Mouse (Mus musculus): ENCODE data around the gene Vps53.

Vps53 gene

DNA sequence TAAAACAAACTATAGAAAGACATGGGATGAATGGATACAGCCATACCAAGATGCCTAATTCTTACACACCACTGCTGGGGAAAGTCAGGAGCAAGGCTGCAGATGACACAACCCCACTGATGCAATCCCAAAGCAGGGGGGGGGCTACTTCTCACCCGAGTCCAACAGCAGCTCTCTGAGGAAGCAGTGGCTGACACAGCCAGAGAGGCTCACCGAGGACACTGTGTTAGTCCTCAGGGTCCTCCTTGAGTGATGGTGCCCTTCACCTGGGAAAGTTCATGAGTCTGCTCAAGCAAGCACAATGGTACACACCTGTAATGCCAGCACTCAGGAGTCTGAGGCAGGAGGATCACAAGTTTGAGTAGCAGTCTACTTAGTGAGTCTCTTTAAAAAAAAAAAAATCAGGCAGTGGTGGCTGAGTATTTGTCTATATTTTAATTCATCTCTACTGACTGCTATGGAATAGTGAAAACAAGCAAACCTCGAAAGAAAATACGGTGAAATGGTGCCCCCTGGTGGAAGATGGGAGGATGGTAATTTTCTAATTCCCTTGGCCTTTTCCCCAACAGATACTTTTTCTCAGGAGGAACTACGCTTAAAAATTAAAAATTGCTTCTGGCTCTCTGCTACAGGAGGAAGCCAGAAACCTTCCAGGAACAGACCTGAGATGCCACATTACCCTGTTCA, 12.2 kb downstream of the Vps53 start:
- DNase-seq, result peak; percentile 71

DNA sequence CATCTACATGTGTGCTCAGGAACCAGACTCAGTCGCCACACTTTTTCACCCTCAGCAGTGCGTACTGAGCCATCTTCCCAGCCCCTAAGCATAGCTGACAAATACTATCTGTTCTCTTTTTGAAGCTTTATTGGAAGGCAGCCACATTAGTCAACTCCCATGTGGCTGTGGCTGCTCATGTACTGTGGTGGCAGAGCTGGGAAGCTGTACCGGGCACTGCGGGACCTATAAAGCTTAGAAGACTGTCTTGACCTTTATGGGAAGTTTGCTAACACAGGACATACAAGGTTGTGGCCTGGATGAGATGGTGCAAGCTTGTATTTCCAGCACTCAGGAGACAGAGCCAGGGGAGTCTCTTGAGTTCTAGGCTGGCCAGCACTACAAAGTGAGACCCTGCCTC, 12.8 kb downstream of the Vps53 start:
- no peak for DNase-seq

DNA sequence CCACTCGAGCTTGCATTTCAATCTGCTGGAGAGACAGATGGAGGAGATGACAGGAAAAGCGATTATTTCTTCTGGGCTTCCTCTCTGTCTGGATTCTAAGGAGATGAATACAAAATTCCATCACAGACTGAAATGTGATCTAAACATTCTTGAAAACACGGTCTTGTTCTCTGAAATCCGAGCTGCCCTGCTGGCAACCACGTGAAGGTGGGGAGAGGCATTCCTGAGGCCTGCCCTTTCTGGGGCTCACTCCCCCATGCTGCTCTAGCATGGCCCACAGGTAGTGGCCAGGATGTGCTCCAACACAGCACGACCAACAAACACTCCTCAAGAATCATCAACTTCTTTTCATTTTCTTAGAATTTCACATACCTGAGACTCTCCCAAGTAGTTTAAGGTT, 19.2 kb downstream of the Vps53 start:
- no peak for DNase-seq

DNA sequence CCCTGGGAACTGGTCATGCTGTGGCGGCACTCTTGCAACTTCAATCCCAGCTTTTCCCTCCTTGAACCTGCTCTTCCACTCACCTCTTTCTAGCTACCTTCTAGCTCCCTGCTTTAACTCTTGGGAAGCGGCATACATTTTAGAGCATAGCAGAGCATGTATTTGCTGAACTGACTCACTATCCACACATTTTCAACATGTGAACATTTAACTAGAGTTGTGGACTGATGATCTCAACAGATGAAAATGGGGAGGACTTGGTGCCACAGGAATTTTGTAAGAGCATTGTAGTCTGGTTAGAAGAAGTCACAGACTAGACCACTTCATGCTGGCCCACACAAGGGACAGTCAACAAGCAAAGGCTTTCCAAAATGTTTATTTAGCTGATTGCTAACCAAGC, 21.1 kb downstream of the Vps53 start:
- no peak for DNase-seq

DNA sequence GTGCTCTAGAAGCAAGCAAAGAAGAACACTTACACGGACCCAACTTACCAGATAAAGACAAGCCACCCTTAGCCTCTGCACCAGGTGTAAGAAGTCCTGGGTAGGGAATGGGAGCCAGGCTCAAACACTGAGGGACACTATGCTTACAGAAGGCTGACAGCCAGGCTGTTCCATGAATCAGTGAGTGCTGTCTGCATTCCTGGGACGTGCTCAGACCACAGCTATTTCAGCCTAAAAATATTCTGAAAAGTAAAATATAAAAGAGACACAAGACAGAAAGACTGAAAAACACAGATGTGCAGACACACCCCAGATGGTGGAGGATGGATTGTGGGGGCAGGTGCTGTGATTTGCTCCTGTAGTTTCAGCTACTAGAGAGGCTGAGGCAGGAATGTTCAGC, 24.6 kb downstream of the Vps53 start:
- DNase-seq, result no peak

DNA sequence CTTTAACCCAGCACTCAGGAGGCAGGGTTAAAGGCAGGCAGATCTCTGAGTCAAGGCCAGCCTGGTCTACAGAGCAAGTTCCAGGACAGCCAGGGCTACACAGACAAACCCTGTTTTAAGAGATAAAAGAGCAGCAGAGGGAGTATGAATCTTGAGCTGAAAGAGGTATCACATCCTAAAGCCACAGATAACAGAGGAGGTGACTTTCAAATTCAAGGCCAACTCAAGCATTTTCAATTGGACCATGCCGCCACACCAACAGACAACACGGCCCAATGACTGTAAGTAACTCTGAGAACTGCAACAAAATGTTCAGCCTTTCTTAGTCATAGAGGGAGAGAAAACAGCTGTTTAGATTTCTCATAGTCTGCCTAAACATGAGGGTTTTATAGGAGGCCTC, 25.2 kb downstream of the Vps53 start:
- DNase-seq, result no peak

DNA sequence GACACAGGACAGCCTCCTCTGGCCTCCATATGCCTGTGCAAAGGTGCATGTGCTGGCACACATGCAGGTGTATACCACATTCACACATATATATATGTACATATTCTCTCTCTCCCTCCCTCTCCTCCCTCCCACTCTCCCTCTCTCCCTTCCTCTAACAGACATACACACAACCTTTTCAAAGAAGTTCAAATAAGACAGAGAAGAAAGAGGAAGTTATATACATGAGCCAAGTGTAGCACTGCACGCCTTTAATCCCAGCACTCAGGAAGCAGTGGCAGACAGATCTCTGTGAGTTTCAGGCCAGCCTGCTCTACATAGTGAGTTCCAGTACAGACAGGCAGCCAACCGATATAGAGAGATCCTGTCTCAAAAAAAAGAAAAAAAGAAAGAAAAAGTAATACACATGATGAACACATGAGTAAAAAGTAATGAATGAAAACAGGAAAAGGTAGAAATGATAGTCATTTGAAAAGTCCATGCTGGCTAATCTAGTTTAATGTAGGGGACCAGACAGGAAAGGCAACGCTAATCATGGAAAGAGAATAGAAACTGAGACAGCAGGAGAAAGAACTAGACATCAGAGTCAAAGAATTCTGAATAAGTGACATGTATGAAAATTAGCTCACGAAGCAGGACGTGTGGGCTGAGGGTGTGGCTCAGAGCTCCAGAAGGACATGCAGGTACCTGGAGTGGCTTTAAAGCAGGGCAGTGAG, 26.1 kb downstream of the Vps53 start:
- DNase-seq, result no peak

DNA sequence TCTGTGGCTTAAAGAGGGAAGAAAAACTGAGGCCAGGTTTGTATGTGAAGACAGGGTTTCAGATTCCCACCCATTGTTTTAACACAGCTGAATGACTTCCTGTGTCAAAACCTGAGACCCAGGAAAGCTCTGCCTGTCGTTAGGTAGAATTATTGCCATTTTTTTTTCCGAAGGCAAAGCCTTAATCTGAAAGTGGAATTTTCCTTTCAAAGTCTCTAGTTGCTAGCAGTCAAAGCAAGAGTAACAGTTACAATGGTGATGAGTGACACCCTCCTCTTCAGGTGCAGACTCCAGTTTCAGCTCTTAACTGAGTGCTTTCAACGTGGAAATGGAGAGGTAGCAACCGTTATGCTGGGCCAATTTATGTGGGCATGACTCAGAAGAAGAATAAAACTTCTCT, 28.5 kb downstream of the Vps53 start:
- DNase-seq, result no peak

DNA sequence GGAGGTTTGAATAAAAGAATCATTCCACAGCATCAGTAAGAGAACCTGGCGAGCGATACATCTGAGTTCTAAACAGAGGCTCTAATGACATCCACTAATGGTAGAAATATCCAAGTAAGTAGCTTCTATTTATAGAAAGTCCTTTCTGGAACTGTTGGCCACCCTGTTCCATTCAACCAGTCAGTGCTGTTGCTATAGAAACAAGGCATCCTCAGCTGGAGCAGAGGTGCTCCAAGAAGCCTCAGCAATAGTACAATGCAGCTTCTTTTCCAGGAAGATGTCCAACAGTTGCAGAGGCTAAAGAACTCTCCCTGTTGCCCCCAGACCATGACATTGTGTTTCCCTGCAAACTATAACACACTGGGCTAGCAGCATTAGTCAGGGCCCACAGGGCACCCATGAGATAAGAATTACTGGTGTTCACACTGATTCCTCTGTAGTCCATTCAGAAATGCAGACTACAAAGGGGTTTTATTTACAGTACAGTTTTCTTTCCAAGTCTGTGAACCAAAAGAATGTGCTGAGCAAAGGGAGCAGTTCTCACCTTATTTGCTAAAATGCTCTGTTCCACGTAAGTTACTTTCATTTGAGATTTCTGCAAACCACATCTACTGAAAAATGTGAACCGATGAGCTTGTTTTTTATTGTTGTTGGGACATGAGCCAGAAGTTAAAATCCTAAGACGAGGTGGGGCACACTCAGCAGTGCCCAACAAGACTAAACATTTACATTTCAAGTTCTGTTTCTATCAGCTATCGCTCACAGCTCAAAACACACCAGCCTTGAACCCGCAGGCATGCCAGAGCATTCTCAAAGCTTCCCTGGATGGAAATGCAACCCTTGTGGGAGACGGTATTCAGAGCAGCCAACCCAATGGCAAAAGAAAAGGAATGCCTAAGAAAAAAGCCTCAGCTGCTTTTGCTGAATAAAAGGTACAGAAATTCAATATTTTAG, 31.1 kb downstream of the Vps53 start:
- peak; percentile 30 for DNase-seq

DNA sequence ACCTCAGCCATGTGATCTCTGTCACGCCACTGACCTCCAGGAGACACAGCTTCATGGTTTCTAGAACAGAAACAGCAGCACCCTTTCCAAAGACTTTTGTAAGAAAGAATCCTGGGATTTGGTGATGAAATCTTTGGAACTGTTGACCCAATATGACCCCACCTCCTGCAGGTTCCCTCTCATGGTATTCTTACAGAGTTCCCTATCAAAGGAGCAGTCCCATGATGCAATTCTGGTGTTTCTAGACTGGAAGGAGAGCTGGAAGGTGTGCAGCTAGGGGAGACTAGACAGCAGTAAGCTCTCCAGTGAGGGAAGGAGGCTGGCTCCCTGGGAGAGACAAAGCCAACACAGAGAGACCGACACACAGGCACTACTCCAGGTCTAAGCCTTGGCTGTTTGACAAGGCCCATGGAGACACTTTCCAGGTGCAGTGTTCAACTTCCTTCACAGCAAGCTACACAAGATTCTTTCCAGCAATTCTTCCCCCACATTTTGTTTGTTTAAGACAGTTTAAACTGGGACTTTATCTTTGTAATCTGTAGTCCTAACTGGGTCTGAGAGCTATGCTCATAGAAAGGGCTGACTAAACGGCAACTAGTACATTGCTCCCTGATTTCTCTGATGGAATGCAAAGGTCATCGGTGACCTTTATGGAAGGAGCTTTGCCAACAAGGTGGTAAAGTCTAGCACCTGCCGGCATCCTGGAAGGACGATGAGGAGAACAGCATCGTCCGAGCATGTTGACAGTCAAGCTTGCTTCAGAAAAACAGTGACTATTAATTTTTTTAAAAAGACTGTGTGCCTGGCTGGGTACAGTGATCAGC, 33.0 kb downstream of the Vps53 start:
- DNase-seq, result no peak

DNA sequence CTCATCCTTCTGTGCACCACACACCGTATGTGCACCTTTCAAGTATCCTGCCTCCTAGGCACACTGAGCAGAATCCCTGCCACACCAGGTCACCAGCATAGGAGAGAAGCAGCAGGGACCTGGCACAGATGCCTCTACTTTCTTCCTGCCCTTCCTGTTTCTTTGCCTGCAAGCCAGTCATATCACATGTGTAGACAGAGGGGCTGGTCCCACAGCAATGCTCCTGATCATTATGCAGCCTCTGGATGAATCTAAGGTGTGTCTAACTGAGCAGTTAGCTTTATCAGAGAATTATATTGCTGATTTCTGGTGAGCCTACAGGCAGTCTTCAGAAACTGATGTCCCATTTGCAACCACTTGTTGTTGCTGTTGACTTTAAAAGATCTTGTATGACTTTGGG, 34.3 kb downstream of the Vps53 start:
- DNase-seq, result no peak

DNA sequence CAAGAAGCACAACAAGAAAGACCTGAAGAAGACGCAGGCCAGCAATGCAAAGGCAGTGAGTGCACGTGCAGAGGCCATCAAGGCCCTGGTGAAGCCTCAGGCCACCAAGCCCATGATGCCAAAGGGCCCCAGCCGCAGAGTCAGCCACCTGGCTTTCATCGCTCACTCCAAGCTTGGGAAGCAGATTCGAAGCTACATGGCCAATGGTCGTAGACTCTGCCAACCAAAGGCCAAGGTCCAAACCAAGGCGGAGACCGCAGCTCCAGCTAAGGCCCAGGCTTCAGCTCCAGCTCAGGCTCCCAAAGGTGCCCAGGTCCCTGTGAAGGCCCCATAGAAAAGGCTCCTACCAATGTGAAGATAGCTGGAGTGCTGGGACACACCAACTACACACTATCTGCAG, 35.1 kb downstream of the Vps53 start:
- DNase-seq, result no peak

DNA sequence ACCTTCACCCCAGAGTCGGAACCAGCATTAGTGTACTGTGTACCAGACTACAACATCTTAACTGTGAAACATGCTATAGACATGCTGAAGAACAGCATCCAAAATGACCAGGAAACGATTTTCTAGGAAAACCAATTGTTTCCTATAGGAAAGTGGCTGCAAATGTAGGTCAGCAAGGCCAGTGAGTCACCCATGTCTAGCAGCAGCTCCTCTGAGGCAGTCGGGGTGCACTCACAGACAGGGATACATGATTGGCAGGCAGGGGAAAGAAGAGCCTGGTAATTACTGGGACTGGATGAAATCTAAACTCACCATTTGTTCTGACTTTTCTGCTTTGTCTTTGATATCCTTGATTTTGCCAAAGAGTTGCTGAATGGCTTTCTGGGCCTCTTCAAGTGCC, 41.5 kb downstream of the Vps53 start:
- no peak for DNase-seq

DNA sequence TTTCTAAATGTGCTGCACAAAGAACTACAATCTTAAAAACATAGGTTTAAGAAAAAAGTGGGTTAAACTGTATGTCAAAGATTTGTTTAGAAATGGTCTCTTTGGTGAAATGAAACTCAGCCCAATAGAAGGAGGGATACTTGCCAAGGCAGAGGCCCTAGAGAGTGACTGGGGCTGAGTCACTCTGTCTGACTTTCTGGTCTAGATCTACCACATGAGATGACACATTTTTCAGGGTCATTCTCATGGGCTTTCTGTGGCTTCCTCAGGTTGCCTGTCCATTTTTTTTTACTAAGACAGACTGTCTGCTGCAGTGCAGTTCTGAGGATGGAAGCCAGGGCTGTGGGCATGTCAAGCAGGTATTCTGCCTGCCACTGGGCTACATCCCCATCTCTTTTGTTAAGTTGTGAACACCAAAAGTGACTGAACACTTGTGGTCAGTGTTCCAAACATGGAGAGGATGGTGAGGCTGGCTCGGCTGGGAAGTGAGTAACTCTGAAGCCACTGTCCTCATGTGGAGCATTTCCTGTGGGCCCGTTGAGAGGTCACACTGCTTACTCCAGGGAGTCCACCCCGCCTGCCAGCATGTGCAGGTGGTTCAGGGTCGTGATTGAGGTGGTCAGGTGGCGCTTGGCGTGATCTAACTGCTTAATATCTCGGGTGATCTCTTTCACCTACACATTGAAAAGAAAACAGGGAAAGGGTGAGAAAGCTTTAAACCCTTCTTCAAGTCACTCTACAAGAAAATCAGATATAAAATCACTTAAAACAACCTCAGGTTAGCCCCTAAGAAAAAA, 43.6 kb downstream of the Vps53 start:
- no peak for DNase-seq

DNA sequence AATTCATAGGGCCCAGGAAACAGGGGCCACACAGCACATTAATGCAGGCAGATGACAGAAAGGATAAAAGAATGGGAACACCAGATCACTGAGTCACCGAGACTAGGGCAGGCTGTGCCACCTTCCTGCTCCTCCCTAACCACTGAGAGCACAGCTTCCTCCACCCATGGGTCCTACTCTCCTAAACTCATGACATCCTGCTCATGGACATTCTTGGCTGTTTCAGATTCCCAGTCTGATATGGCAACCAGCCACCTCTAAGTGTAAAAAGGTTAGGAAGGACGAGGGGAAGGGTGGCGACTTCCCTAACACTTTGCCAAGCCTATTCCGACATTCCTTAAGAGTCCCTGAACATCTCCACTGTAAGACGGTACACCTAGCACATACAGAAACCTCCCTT, 48.6 kb downstream of the Vps53 start:
- no peak for DNase-seq

DNA sequence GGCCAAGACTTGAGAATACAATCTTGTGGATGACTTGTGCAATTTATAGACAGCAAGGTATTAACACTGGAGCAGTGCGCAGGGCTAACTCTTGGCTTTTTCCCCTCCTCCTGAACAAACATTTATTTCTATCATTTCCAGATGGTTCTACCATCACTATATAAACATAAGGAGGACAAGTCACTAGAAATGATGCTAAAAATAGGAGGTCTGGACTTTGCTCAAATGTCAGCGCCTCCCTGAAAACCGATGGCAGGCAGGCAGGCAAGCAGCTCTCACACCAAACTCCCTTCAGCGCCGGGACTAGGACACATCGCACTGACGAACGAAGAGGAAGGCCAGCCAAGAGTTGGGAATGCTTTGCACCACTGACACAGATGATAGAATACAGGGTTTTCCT, 54.1 kb downstream of the Vps53 start:
- DNase-seq, result no peak

DNA sequence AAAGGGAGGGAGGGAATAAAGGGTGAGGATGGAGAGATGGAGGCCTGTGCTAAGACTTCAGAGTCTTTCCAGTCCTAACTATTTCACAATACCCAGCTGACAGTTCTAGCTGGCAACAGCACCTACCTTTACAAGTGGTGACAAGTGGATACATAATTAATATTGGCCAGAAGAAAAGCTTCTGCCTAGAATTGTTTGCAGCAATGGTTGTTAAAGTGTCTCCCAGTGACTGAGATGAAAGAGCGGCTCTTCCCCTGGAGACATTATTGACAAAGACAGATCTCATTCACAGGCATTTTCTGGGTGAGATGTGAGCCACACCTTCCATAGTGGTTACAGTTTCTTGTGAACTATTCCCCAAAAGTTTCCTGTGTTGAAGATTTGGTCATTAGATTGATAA, 55.9 kb downstream of the Vps53 start:
- DNase-seq, result no peak

DNA sequence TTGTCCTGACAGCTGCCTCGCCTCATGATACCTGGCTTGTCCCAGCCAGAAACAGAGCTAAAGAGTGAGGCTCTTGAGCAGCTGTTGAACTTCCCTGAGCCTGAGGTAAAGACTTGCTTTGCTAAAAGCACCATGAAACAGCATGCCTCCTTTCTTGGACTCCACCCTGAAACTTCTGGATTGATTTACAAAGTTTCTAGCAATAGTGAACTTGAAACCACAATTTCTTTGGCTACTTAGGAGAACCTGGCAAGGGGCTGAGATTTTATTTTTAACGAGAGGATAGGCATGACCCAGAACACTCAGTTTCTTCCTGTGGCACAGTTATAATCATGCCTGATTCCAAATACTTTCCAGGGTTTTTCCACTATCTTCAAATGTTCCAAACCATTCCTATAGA, 56.9 kb downstream of the Vps53 start:
- DNase-seq, result no peak

DNA sequence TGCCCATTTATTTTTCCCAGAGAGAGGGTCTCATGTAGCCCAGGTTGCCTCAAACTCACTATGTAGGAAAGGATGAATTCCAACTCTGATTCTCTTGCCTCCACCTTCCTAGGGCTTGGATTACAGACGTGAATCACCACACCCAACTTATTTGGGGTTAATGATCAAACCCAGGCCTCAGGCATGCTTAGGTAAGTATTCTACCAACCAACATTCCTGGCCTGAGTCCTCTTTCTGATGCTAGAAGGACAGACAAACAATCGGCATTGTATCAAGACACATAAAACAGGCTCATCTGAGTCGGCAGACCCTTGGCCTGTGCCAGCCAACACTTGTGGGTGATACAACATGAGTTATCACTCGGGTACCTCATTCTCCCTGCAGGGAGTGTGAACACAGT, 58.4 kb downstream of the Vps53 start:
- no peak for DNase-seq

DNA sequence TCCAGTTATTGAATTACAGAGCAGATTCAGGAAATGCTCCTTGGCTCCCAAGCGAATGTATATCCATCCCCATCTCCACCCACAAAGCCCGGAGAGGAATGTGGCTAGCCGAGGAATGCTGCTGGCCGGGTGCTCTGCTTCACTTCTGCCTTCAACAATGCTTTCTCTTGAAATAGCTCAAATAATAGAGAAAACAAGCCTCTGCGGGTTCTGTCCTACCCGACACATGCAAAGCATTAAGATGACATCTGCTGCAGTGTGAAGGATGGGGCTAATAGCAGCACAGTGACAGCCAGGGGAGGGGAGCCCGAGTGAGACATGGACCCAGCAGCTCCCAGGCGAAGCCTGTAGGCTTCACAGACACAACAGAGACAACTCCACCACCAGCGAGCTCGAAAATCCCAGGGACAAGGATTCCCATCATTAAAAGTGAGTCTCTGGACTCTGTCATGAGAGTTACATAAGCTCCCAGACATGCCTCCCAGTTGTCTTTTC, 59.0 kb downstream of the Vps53 start:
- DNase-seq, result peak; percentile 26

DNA sequence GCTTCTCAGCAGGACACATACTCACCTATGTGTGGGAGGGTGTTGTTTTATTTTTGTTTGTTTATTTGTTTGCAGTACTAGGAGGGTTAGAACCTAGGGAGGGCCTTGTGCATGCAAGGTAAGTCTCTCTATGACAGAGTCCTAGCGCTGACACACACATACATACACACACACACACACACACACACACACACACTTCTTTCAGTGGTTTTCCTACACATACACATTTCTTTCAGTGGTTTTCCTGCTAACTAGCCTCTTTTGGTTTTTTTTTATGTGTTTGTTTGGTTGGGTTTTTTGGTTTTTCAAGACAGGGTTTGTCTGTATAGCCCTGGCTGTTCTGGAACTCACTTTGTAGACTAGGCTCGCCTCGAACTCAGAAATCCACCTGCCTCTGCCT, 69.0 kb downstream of the Vps53 start:
- no peak for DNase-seq

All from right cerebral cortex, adult 18-20 months (tissue).